In the genomic region with DNA sequence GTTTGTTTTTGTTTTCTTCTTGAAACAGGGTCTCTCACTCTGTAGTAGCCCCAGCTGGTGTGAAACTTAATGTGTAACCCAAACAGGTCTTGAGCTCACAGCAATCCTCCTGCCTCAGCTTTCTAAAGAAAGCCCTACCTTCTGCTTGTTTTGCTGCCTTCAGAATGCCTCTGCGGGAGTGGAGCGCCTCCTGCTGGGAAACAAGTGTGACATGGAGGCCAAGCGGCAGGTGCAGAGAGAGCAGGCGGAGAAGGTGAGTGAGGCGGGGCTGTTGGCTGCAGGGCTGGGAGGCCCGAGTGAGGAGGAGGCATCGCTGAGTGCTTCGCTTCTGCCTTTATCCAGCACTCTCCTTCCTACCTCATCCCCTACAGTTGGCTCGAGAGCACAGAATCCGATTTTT, we compare ENCODE assay signal across 13 mouse cellular contexts. TPM values are rescaled to one million over a fixed set of nuclear protein-coding genes. Genes with fewer than 3 reads are reported as not detected.
"Had no signal": no experiment of that assay in that cellular context is flagged by ENCODE, and none has a peak within 500 bp of the region (broad histone marks: within the 10 kb centered on the region; RNA-seq: fewer than 3 reads in every experiment).

No protein-coding gene starts in this region.

- H3K4me2 ChIP-seq: limb, embryonic 15.5 days; liver, embryonic 15.5 days; lung, embryonic 15.5 days; midbrain, embryonic 13.5 days had no signal

- H3K9me3 ChIP-seq: limb, embryonic 15.5 days; liver, embryonic 15.5 days; lung, embryonic 15.5 days; midbrain, embryonic 13.5 days had no signal

- H3K9ac ChIP-seq: limb, embryonic 15.5 days; liver, embryonic 15.5 days; lung, embryonic 15.5 days; midbrain, embryonic 13.5 days had no signal

- H3K27ac ChIP-seq: kidney, postnatal 0 days; limb, embryonic 15.5 days; liver, embryonic 15.5 days; lung, embryonic 15.5 days; midbrain, embryonic 13.5 days had no signal

- ATAC-seq: midbrain, embryonic 13.5 days had no signal

- H3K4me3 ChIP-seq: limb, embryonic 15.5 days; liver, embryonic 15.5 days; lung, embryonic 15.5 days; midbrain, embryonic 13.5 days had no signal

- DNase-seq: kidney, adult 8-10 months; kidney, postnatal 36 days; layer of hippocampus, adult 9-11 months; layer of hippocampus, postnatal 36 days; thymus, adult 18-20 months; thymus, postnatal 14 days had no signal

- H3K27me3 ChIP-seq: limb, embryonic 15.5 days; liver, embryonic 15.5 days; lung, embryonic 15.5 days; midbrain, embryonic 13.5 days had no signal

- H3K36me3 ChIP-seq: liver, embryonic 15.5 days had no signal

RNA-seq across cellular contexts. Expression of a gene that starts 19.0 kb away (rescaled TPM):
- total RNA-seq: left cerebral cortex, postnatal 25 days; megakaryocyte-erythroid progenitor cell, adult 5-6 weeks had no signal
